Mouse (Mus musculus) olfactory bulb, adult 2 months (tissue): ENCODE results near the gene Cd276. TPM values are rescaled to one million over a fixed set of nuclear protein-coding genes. Genes with fewer than 3 reads are reported as not detected.
A peak's percentile ranks its signal among the peaks of the same experiment; 100 is the strongest.

ENCODE experiments used
- H3K27ac ChIP-seq: fragments of 200-500 bp; 2 replicates; pipeline ENCODE4 v1.5.1; 2012; ENCODE audit warnings: low read depth, low read length; ENCODE audit not compliant: insufficient read depth
- H3K4me1 ChIP-seq: fragments of 200-500 bp; 2 replicates; pipeline ENCODE4 v1.6.1; 2012; ENCODE audit warnings: low read length; ENCODE audit not compliant: control insufficient read depth, insufficient read depth
- H3K4me3 ChIP-seq: fragments of 200-500 bp; 2 replicates; pipeline ENCODE4 v1.5.1; 2012; ENCODE audit warnings: mild to moderate bottlenecking, low read depth, low read length, moderate library complexity; ENCODE audit not compliant: insufficient read depth
- CTCF ChIP-seq: fragments of 200-500 bp; IDR thresholded peaks from 2 replicates; pipeline ENCODE4 v1.5.1; 2012; ENCODE audit warnings: low read depth, mild to moderate bottlenecking, low read length, moderate library complexity; ENCODE audit not compliant: insufficient read depth
- POLR2A ChIP-seq: fragments of 200-500 bp; IDR thresholded peaks from 2 replicates; pipeline ENCODE4 v1.6.1; 2012; ENCODE audit warnings: mild to moderate bottlenecking, low read depth, low read length, moderate library complexity; ENCODE audit not compliant: insufficient read depth
- WGBS: fragments of 180-500 bp; shearing (Covaris S2); methylation state at CpG from one replicate; pipeline ENCODE4 v1.1.7; 2018; 5-methylcytosine and 5-hydroxymethylcytosine counted together
- polyA plus RNA-seq: library from polyadenylated mRNA; stranded (reverse); fragments of >200 nt; gene quantifications from 2 replicates; pipeline ENCODE4 v1.2.4, GENCODE M21; 2012; ENCODE audit warnings: low replicate concordance; ENCODE audit not compliant: missing spikeins, insufficient read depth, insufficient read length

The Cd276 gene
- polyA plus RNA-seq, 1 experiment: not detected

DNA sequence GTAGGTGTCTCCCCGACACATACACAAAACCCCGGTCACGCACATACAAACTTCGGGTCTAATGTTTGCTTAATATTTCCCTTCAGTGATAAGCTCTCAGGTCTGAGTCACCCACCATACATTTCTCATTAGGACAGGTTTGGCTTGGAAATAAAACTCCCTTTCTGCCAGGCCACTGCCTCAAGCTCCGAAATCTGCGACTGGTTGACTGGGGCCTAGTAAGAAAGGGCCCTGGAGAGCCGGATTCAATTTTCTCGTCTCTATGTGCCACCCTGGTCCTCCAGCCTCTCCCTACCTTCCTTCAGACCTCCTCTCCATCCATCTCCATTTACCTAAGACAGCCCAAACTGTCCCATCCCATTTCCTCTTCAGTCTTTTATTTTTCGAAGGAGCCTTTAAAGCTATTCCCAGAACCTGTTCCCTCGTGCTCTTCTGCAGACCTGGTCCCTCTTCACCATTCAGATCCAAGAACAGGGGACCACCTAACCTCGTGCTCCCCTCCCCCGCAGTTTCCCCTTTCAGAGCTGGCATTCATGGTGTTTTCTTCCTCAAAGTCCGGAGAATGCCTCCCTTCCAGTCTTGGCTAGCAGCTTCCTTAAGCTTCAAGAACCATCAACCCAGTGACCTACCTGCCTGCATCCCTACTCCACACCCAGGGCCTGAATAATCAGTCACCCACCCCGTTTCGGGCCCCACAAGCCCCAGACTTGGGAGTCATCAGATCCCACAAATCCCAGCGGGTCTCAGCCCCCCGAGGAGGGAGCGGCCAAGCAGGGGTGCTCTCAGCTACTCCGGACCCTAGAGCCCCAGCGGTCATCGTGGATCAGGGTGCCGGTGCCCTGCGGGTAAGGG lies 955 bp downstream of the Cd276 start:
- no peak for TF ChIP-seq POLR2A
- TF ChIP-seq CTCF: no peak
- Histone ChIP-seq H3K4me3 (peak overlapping the region; percentile 55), H3K4me1 (peaks cover 23% of the 10 kb centered on the region), H3K27ac (peak overlapping the region; percentile 83)
- 5% methylated on average over 23 of the region's 23 CpGs for WGBS

DNA sequence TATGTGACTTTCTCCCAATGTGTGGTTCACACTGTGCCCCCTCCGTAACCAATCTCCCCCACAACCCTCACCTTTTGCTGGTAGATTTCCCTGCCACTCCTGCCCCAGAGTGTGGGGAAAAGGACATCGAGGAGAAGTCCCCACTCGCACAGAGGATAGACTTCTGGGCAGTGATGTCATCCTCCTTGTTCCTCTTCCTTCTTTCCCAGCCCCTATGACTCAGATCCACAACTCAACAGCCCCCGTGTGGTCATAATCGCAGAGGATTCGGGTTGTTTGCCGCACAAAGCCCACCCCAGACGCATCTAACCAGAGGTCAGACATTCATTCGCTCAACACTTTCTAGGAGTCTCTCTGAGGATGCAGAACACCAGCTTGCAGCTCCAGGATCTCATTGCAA lies 3.2 kb downstream of the Cd276 start:
- H3K4me1 ChIP-seq: peaks cover 30% of the 10 kb centered on the region
- no peak overlapping the region for H3K4me3 ChIP-seq
- no peak for TF ChIP-seq POLR2A
- no peak for TF ChIP-seq CTCF
- H3K27ac ChIP-seq: peak overlapping the region; percentile 33
- WGBS: 41% methylated on average over 9 of the region's 9 CpGs

DNA sequence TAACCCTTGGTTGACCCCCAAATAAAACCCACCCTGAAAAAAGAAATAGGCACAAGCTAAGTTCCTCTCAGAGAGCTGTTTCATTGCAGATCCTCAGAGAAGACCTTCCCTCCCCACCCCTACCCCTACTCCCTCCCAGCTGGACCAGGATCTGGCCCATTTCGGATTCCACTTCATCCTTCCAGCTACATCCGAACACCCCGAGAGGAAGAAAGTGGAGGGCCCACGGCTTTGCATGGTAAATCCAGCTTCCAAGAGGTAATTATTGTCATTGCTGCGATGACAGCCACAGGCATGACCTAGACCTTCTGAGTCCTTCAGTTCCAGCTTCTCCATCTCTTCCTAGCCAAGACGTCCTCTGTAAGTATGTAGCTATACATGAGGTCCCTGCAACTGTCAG lies 4.3 kb downstream of the Cd276 start:
- no peak overlapping the region for H3K4me3 ChIP-seq
- peaks cover 38% of the 10 kb centered on the region for H3K4me1 ChIP-seq
- TF ChIP-seq CTCF (no peak), POLR2A (no peak)
- 83% methylated on average over 6 of the region's 6 CpGs for WGBS
- H3K27ac ChIP-seq: no peak overlapping the region

DNA sequence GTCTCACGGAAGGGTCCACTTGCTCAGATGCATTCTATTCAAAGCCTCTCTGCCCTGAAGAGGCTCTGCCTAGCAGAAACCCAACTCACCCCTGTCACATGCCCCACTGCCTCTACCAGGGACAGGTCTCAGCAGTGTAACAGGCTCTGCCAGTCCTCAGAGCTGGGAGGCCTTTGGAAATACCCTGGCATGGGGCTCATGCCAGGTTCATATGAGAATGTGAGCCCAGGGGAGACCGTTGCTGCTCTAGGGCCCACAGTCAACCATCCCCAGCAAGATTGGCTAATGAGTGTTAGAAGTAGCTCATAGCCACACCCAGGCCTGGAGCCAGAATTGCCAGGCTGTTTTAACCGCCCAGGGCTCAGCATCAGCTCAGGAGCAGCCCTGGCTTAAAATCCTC lies 5.5 kb downstream of the Cd276 start:
- H3K27ac ChIP-seq: peak overlapping the region; percentile 66
- TF ChIP-seq CTCF (no peak), POLR2A (no peak)
- H3K4me1 ChIP-seq: peaks cover 42% of the 10 kb centered on the region
- no peak overlapping the region for H3K4me3 ChIP-seq
- 61% methylated on average over 3 of the region's 3 CpGs for WGBS

DNA sequence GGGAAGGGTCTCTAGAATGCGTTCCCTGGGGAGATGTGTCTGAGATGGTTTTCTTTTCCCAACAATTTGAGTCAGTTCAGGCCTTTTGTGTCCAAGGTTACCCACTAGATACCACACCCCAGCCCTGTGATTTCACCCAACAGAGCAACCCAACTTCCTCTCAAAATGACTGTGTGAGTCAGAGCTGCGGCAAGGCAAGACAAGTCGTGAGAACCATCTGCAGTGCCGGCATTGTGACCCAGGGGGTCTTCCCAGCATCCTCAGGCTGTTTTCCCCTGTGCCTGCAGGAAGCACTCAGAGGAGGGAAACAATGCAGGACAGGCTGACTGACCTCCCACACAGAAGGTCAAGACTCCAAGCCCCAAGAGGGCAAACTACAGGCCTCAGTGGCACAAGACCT lies 6.3 kb downstream of the Cd276 start:
- TF ChIP-seq CTCF: no peak
- TF ChIP-seq POLR2A: no peak
- Histone ChIP-seq H3K4me3 (no peak overlapping the region), H3K4me1 (peaks cover 42% of the 10 kb centered on the region), H3K27ac (peak overlapping the region; percentile 66)
- 39% methylated on average over 4 of the region's 4 CpGs for WGBS

DNA sequence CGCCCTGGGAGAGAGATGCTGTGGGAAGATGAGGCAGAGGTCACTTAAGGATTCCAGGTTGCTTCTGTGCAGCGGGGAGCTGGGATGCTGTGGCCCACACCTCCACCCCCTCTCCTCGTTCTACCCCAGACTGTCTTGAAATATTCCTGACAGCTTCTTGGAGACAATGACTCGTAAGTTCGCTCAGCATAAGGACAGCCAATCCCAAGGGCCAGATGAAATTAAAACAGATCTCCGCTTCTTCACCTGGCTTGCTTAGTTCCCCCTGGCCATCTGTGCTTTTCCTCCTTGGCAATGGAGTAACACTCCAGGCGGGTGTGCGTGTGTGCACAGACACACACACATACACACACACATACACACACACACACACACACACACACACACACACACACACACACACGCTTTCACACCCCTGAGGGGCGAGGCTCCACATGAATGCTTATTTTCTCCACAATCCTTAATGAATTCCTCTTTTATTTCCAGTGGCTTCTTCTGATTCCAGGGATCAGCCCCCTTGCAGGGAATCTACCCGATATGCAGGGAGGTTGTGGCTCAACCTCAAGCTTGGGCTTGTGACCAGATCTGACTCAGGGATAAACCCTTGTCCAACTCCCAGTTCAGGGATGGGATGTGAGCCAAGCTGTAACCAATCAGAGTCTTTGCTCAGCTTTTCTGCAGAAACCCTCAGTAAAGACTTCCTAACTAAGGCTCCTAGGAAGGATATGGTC lies 8.4 kb downstream of the Cd276 start:
- 42% methylated on average over 11 of the region's 11 CpGs for WGBS
- Histone ChIP-seq H3K4me3 (no peak overlapping the region), H3K27ac (peak overlapping the region; percentile 51), H3K4me1 (peaks cover 42% of the 10 kb centered on the region)
- 0 out of 2 replicates have a peak, but pooled peaks have one; percentile 12 for TF ChIP-seq POLR2A
- TF ChIP-seq CTCF: no peak

DNA sequence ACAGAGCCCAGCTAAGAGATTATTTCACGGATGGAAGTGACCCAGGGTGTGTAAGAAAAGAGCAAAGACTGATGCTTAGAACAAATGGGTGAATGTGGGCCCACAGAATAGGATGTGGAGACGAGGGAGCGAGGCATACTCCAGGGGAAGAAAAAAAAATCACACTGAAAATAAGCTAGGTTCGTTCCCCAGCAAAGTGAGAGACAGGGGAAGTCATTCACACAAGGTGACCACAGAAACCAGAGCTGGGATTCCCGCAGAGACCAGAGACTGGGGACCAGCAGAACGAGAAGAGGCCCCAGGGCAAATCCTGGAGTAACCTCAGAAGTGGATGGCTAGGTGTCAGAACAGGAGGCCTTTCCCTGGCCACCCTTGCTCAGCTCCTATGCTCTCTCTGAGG lies 9.8 kb downstream of the Cd276 start:
- Histone ChIP-seq H3K4me1 (peaks cover 39% of the 10 kb centered on the region), H3K27ac (peak overlapping the region; percentile 91), H3K4me3 (no peak overlapping the region)
- 34% methylated on average over 6 of the region's 6 CpGs for WGBS
- TF ChIP-seq CTCF (no peak), POLR2A (no peak)

DNA sequence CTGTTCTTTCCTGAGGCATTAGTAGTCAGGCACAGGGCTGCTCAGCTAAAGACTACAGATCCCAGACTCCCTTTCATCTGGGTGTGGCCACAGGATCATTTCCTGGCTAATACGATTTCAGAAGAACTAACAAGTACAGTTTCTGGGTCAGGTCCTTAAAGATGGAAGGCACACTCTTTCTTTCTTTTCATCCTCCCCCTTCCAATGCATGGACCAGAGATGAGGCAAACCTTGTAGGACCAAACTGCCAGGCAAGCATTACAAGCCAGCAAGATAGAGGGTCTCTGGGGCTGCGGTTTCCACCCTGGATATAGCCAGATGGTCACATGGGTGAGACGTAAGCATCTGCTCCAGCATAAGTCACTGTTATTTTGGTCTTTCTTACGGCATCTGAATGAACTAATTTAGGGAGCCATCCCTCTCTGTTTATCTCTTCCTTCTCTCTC lies 10.3 kb downstream of the Cd276 start:
- peak overlapping the region; percentile 34 for H3K4me3 ChIP-seq
- WGBS: 13% methylated on average over 4 of the region's 4 CpGs

DNA sequence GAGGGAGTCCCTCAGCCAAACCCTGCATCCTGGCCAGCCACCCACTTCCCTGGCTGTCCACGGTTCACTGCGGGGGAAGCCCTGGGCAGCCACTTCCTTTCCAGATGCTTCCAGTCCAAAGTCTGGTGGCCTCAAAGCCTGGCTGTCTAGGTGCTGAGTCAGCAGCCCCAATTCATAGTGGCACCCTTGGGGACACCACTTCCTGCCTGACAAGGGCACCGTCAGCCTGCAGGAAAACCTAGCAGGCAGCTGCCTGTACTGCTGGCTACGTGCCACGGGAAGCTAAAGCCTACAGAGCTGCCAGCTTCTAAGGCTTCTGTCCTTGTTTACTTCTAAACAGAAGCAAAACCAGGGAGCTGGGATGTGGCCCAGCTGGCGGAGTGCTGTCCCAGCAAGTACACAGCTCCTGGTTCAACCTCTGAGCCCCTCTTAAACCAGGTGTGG lies 13.3 kb downstream of the Cd276 start:
- Histone ChIP-seq H3K4me1 (peaks cover 24% of the 10 kb centered on the region), H3K4me3 (no peak overlapping the region), H3K27ac (no peak overlapping the region)
- no peak for TF ChIP-seq CTCF
- WGBS: 15% methylated on average over 6 of the region's 6 CpGs

More for the DNA sequence above, 10.3 kb downstream of the Cd276 start:
- no peak for TF ChIP-seq POLR2A
- TF ChIP-seq CTCF: no peak
- Histone ChIP-seq H3K4me1 (peaks cover 39% of the 10 kb centered on the region), H3K27ac (peak overlapping the region; percentile 91)
